In genomic region chr2:157552158-157552886, GRCm38 (mm10) we compare ENCODE assay signal across 10 mouse cellular contexts. TPM values are rescaled to one million over a fixed set of nuclear protein-coding genes. Genes with fewer than 3 reads are reported as not detected.
DNase-seq lines count a peak whose midpoint lies in the region; ATAC-seq and TF ChIP-seq lines count a peak whose summit lies in the region.
"Had no signal": no experiment of that assay in that cellular context is flagged by ENCODE, and none has a peak within 500 bp of the region (broad histone marks: within the 10 kb centered on the region; RNA-seq: fewer than 3 reads in every experiment).

No protein-coding gene starts in this region.

- peaks cover 12% of the 10 kb centered on the region for H3K27me3 ChIP-seq in forebrain, embryonic 12.5 days
- H3K27me3 ChIP-seq in lung, postnatal 0 days (replicated peaks; ENCODE audit: insufficient read depth, low read length) = no peaks in the 10 kb centered on the region
- no peaks in the 10 kb centered on the region for H3K27me3 ChIP-seq in liver, embryonic 12.5 days (replicated peaks)

- no peak for TF ChIP-seq EP300 in lung, postnatal 0 days (IDR thresholded peaks at IDR 0.05)

- TF ChIP-seq CTCF in lung, postnatal 0 days (IDR thresholded peaks at IDR 0.05) = no peak

- H3K27ac ChIP-seq in forebrain, embryonic 12.5 days = 0 out of 2 replicates have a peak overlapping the region, but pooled peaks have one; percentile 6
- H3K27ac ChIP-seq in lung, postnatal 0 days (ENCODE audit: low read length) = no peak overlapping the region
- no peak overlapping the region for H3K27ac ChIP-seq in liver, embryonic 12.5 days

- ATAC-seq in forebrain, embryonic 12.5 days (ENCODE audit: low FRiP score) = no peak
- ATAC-seq in lung, postnatal 0 days = peak; percentile 88
- ATAC-seq in liver, embryonic 12.5 days = no peak

- no peak overlapping the region for H3K4me3 ChIP-seq in forebrain, embryonic 12.5 days (replicated peaks)
- H3K4me3 ChIP-seq in lung, postnatal 0 days (ENCODE audit: low read depth, low read length) = no peak overlapping the region
- H3K4me3 ChIP-seq in liver, embryonic 12.5 days = no peak overlapping the region

- 90% methylated on average over 10 of the region's 10 CpGs for WGBS in forebrain, embryonic 12.5 days
- WGBS in lung, postnatal 0 days = 56% methylated on average over 10 of the region's 10 CpGs
- 75% methylated on average over 10 of the region's 10 CpGs for WGBS in liver, embryonic 12.5 days (ENCODE audit: insufficient replicate concordance)

- H3K9ac ChIP-seq in forebrain, embryonic 12.5 days = no peak overlapping the region
- H3K9ac ChIP-seq in lung, postnatal 0 days (replicated peaks; ENCODE audit: low read depth) = no peak overlapping the region
- H3K9ac ChIP-seq in liver, embryonic 12.5 days = no peak overlapping the region

- intact Hi-C loops in left cerebral cortex, postnatal 25 days (cut with DNase I) = no loop called here

- H3K36me3 ChIP-seq in forebrain, embryonic 12.5 days (replicated peaks) = peaks cover 37% of the 10 kb centered on the region
- H3K36me3 ChIP-seq in lung, postnatal 0 days (ENCODE audit: insufficient read depth, low read length) = peaks cover 5% of the 10 kb centered on the region; the same call in 1 of the 2 replicates
- peaks cover 17% of the 10 kb centered on the region for H3K36me3 ChIP-seq in liver, embryonic 12.5 days

- DNase-seq in kidney, adult 11 months = peak; percentile 53
- DNase-seq in kidney, adult 9 months = no peak
- peak; percentile 84 for DNase-seq in NIH3T3 (ENCODE audit: low read depth)
- DNase-seq in lung, postnatal 0 days (ENCODE audit: low spot score) = peak; percentile 79
- DNase-seq in left cerebral cortex, postnatal 25 days (ENCODE audit: low spot score in 2 of 2) = no peak
- DNase-seq: thymus, adult 2 months had no signal

- no peak overlapping the region for H3K4me2 ChIP-seq in forebrain, embryonic 12.5 days
- H3K4me2 ChIP-seq in lung, postnatal 0 days (replicated peaks; ENCODE audit: low read depth, low read length) = no peak overlapping the region
- H3K4me2 ChIP-seq in liver, embryonic 12.5 days = no peak overlapping the region

- H3K4me1 ChIP-seq in forebrain, embryonic 12.5 days = peaks cover 27% of the 10 kb centered on the region
- H3K4me1 ChIP-seq in lung, postnatal 0 days (ENCODE audit: insufficient read depth, low read depth, low read length) = peaks cover 24% of the 10 kb centered on the region
- 0 out of 2 replicates have a peak, but pooled peaks cover 2% of the 10 kb centered on the region for H3K4me1 ChIP-seq in liver, embryonic 12.5 days

- H3K9me3 ChIP-seq in forebrain, embryonic 12.5 days = no peaks in the 10 kb centered on the region
- no peaks in the 10 kb centered on the region for H3K9me3 ChIP-seq in lung, postnatal 0 days (ENCODE audit: low read length)
- H3K9me3 ChIP-seq in liver, embryonic 12.5 days (replicated peaks) = no peaks in the 10 kb centered on the region

RNA-seq across cellular contexts. Expression of gene Nnat, which starts 7.6 kb away (rescaled TPM):
- 5,265 and 5,863 TPM in 2 replicates for polyA plus RNA-seq in forebrain, embryonic 12.5 days (2016; fragmentation: Nextera tagmentation; extraction: Ambion mirVana)
- 101 and 151 TPM in 2 replicates for polyA plus RNA-seq in lung, postnatal 0 days (2015; fragmentation: Nextera tagmentation; extraction: Ambion mirVana)
- total RNA-seq in left cerebral cortex, postnatal 25 days (2021) = 100 to 1,000 TPM; 234 to 293 TPM
- polyA plus RNA-seq in liver, embryonic 12.5 days (2016; fragmentation: Nextera tagmentation; extraction: Ambion mirVana) = 79.0 and 80.8 TPM in 2 replicates
- total RNA-seq: granulocyte monocyte progenitor cell, adult 5-6 weeks; liver, adult 2 months had no signal
- polyA plus RNA-seq: liver, adult 2 months had no signal

RNA-seq across cellular contexts. Expression of gene Blcap, which starts 18.8 kb away (rescaled TPM):
- polyA plus RNA-seq in forebrain, embryonic 12.5 days (2016; fragmentation: Nextera tagmentation; extraction: Ambion mirVana) = 144 and 156 TPM in 2 replicates
- polyA plus RNA-seq in lung, postnatal 0 days (2015; fragmentation: Nextera tagmentation; extraction: Ambion mirVana) = 59.0 and 68.8 TPM in 2 replicates
- 100 to 1,000 TPM; 111 to 112 TPM for total RNA-seq in left cerebral cortex, postnatal 25 days (2021)
- polyA plus RNA-seq in liver, embryonic 12.5 days (2016; fragmentation: Nextera tagmentation; extraction: Ambion mirVana) = 12.3 and 13.4 TPM in 2 replicates

Comparison
In these comparisons a context has a peak if more than half of its experiments do, and no peak if none do; other contexts are left out.
1. DNase-seq: peak in kidney, adult 11 months (single experiment), NIH3T3 (single experiment) and lung, postnatal 0 days (single experiment); none in kidney, adult 9 months (single experiment) and left cerebral cortex, postnatal 25 days (0 of 2).
2. RNA of gene Nnat, which starts 7.6 kb away (polyA plus RNA-seq): 5,265 to 5,863 TPM in forebrain, embryonic 12.5 days; 101 to 151 TPM in lung, postnatal 0 days and 79.0 to 80.8 TPM in liver, embryonic 12.5 days; every median in the first group is over 10 times any median in the second.